Mouse (Mus musculus): ENCODE data around the gene Slc25a44.

The Slc25a44 gene

DNA sequence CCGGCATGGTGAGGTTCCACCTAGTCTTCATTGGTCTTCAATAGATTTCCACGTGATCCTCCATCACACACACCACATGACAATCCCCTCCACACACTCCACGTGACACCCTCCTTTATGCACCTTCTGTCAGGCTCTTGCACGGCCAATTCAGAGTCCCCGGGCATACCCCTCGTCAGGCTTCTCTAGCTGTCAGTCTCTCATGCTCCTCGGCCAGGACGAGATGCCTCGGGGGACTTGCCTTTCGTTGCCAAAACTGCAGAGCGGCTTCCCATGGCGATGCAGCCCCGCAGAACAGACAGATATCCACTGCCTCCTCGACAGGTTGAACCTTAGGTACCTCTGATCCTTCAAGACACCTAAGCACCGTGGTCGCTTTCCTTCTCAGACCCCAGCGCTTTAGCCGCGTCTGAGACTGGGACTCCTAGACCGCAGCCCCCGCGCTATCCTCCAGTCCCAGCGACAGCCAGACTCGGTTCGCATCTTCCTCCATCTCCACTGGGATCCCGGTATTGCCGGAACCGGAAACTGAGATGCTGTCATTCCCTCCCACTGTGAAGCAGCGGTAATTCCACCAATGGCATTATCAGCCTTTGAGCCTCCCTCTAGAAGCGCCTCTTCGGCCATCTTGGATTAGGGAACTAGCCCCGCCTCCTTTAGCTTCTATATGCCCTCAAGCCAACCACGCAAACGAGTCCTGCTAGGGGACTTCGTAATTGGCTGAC, at the start of gene Slc25a44:
Gene Slc25a44, minus strand, starts transcription at position 535 of the 725 bp plus-strand sequence.
- DNase-seq (ENCODE audit: low spot score in 2 of 2) = peak; percentile 85 to 93

DNA sequence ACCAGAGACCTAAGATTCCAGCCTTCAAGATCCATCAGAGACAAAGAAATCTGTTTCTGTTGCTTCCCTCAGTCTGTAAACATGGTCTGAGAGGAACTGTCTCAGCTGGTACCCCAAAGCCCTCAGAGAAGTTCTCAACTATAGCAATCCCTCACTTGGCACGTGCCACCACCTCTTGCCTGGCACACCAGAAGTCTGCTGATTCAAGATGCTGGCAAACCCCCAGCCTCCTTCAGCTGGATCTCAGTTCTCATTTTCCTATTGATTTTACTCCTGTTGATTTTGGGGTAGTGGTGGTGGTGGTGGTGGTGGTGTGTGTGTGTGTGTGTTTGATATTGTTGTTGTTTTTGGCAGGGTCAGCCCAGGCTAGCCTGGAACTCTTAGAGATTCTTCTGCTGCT, 48.6 kb upstream of the Slc25a44 start:
- no peak for DNase-seq (ENCODE audit: low spot score in 2 of 2)

DNA sequence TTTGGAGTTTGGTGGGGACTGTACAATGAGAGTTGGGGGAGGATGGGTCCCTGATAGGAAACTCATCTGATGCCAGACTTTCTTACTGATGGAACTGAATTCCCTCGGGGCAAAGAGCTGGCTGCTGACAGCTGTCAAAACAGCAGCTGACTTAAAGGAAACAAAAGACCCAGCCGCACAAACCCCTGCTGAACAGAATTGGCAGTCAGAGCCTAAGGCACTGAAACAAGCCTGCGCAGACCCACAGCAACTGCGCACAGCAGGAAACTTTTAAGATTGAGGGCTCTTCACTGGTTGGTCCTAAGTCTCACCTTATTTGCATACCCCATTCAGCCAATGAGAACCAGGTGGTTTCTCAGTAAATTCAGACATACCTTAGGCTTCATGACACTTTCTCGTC, 48.1 kb upstream of the Slc25a44 start:
- DNase-seq (ENCODE audit: low spot score in 2 of 2) = no peak

DNA sequence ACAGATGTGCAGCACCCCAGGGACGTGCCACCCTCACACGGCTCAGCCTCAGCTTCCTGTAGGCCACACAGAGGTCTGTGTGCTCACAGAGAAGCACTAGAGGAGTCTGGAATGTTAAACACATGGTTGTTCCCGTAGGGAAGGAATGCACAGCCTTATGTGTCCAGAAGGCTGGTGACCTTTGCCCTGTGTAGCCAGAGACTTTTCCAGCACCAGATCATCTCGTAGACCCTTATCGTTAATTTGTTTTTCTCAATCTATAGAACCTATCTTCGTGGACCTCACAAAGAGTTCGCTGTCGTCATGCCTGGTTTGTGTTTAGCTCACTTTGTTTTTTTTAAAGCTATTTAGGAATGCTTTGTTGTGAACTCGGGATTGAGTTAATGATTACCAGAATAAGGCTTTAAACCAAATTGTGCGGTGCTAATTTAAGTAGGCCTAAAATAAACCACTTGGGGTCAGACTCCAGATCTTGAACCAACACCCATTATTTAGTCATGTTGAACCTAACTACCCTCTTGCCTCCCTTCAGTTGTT, 46.1 kb upstream of the Slc25a44 start:
- no peak for DNase-seq (ENCODE audit: low spot score in 2 of 2)

GRCm38 (mm10) chr3:88469466-88469865, 44.5 kb upstream of the Slc25a44 start:
- DNase-seq (ENCODE audit: low spot score in 2 of 2) = no peak

DNA sequence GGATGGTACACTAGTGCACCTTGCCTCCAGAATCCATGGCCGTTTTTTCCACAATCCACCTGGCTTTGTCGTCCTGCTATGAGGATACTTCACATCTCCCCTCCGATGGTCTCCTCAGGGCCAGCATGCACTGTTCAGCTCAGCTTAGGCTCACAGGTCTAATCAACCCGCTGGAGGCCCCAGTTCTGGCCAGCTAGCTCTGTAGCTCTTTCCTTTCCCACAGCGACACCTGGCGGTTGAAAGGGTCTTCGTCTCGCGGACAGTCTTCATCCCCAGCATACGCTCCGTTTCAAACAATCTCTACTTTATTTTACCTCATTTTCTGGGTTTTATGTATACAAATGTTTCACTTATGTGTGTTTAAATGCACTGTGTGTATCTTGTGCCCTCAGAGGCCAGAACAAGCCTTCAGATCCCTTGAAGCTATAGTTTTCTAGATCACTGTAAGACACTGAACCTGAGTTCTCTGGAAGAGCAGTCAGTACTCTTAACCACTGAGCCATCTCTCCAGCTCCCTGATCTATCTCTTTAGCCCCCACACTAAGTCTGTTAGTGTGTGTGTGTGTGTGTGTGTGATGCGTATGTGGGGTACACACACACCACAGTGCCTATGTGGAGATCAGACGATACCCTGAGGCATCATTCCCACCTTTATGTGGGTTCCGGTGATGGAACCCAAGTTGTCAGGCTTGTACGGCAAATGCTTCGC, 42.3 kb upstream of the Slc25a44 start:
- peak in 1 of 2 experiments; percentile 82 for DNase-seq (ENCODE audit: low spot score in 2 of 2)

DNA sequence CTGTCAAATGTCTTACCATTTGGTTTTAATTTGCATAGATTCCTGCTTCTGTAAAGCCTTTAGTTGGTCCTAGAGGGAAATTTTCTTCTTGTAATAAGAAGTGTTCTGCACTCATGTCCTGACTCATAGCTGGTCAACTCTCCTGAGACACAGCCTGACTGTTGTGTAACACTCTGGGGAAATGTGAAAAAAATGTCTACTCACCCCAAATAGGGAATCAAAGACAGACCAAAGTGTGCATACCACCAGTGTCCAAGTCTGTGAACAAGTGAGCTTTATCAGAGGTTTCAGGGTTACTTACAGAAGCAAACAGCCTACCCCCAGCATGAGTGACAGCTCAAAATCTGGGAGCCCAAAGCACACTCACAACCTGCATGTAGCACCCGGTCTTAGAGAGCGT, 40.2 kb upstream of the Slc25a44 start:
- no peak for DNase-seq (ENCODE audit: low spot score in 2 of 2)

- DNase-seq (ENCODE audit: low spot score in 2 of 2) = no peak
Measured at GRCm38 (mm10) chr3:88464425-88464824, 39.5 kb upstream of the Slc25a44 start.

- no peak for DNase-seq (ENCODE audit: low spot score in 2 of 2)
Measured at GRCm38 (mm10) chr3:88460983-88461696, 36.2 kb upstream of the Slc25a44 start, which contains the start of gene Sema4a. TSS of gene Sema4a (minus strand) at chr3:88461182.

DNA sequence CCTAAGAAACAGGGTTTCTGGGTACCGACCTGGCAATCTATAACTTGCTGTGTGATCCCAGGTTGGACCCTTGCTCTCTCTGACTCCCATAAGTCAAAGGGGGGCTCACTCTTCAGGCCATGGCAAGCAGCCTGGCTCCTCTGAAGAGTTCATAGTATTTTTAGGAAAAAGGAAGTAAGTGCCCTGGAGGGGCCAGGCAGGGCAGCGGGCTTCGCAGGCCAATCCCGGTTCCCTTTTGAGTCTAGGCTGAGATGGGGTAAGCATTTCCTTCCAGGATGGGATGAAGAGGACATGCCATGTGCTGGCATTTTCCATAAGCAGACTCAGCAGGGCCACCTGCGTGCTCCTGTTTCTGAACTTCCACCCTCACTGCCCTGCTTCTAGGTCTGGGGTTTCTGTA, 35.1 kb upstream of the Slc25a44 start:
- no peak for DNase-seq (ENCODE audit: low spot score in 2 of 2)

- DNase-seq (ENCODE audit: low spot score in 2 of 2) = peak in 1 of 2 experiments; percentile 47
Measured at GRCm38 (mm10) chr3:88458778-88459219, 33.9 kb upstream of the Slc25a44 start.

DNA sequence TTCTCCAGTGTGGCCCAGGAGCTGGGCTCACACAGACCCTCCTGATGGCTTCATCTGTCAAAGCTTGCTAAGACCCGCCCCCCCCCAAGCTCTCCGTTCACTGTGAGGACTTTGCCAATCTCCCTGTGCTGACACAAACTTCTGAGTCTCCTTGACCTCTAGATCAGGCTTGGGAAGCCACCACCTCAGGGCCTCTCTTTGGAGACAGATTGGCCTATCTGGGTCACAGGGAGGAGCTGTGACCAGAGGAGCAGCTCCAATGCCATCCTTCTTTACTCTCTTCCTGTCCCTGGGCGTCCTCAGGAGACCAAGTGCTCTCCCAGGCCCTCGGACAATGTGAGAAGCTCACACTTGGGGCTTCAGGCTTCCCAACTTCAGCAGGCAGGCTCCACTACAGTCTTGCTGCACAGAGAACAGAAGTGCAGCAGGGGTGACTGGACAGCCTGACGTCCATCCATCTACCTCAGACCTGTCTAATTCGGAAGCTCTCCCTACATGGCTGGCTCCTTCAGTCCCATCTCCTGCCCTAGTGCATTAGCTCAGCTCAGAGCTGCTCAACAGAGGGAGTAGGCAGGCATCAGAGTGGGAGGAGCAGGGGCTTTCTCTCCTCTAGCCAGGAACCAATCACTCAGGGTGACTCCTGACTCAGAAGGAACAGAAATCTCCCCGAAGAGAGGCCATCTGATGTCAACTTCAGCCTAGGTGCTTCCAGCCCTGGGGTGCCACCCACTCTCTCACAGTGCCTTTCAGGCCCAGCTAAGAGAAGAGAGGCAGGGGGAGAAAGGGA, 32.0 kb upstream of the Slc25a44 start:
- DNase-seq (ENCODE audit: low spot score in 2 of 2) = no peak

- DNase-seq (ENCODE audit: low spot score in 2 of 2) = no peak
Measured at GRCm38 (mm10) chr3:88456313-88456712, 31.4 kb upstream of the Slc25a44 start.

DNA sequence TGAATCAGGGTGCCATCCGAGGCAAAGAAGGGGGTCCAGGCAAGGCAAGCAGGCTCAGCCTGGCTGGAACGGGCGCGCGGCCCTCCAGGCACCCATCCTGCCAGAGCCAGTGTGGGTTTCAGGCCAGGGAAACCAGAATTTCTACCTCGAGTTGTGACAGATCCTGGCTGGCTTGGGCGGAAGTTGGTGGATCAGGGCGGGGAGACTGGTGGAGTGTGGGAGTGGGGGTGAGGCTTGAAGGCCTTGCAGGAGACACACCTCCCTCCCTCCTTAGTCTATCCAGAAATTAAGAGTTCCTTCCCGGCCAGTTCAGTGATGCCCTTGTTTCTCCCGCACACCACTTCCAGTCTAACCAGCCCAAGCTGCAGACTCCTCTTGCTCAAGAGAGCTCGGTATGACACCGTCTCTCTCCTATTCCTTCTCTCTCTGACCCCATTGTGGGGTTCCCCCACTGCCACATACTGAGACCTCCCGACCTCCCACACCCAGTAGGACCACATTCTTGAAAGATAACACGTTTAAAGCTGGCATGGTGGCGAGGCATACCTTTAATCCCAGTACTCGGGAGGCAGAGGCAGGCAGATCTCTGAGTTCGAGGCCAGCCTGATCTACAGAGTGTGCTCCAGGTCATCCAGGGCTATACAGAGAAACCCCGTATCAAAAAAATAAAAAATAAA, 30.8 kb upstream of the Slc25a44 start:
- no peak for DNase-seq (ENCODE audit: low spot score in 2 of 2)

DNA sequence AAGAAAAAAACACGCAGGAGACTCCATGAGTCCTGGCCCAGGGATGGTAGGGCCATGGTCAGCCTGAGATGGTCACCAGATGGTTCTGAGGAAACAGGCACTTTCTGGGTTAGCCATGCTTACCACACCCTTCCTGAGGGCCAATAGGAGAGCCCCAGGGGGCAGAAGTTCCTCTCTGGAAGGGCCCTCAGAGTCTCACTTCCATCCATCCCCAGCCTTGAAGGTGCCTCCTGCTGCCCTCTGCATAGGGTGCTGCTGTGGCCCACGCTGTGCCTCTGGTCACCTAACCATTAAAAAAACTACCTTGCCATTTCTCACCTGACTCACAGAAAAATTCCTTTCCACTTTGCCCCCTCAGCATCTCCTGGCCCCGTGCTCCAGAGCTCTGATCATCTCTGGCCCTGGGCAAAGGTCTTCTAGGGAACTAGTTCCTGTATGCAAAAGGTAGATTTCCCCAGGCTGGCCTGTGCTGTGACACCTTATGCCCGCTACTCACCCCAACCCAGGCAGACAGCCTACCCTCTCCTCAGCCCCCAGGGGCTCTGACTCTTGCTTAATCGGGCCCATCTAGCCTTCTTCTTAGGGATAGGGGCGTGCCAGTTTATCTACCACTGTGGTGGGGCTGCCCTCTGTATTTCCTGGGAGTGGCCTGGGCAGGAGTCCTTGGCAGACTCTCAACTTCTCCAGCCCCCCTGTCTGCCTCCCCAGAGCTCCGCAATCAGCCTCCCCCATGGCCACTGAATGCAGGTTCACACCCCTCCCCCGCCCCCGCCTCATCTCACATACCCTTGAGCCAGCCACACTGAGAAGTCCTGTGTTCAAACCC, 30.0 kb upstream of the Slc25a44 start:
- DNase-seq (ENCODE audit: low spot score in 2 of 2) = no peak

GRCm38 (mm10) chr3:88453986-88454385, 29.0 kb upstream of the Slc25a44 start:
- no peak for DNase-seq (ENCODE audit: low spot score in 2 of 2)

- DNase-seq (ENCODE audit: low spot score in 2 of 2) = no peak
Measured at GRCm38 (mm10) chr3:88453369-88453768, 28.4 kb upstream of the Slc25a44 start.

DNA sequence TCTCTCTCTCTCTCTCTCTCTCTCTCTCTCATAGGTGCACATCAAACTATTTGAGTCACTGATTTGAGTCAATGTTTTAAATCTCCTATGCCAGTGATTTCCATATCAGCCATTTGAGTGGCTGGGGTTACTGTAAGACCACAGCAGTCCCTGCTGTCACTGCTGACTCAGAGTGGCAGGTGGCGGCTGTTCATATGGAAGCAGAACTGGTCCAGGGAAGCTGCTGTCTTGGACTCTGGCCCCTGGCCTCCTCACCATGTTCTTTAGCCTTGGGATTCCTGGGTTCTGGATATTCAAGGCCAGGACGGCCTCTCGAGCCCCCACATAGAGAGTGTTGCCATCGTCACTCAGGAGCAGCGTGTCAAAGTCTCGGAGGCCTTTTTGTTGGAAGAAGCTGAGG, 27.8 kb upstream of the Slc25a44 start:
- DNase-seq (ENCODE audit: low spot score in 2 of 2) = no peak

DNA sequence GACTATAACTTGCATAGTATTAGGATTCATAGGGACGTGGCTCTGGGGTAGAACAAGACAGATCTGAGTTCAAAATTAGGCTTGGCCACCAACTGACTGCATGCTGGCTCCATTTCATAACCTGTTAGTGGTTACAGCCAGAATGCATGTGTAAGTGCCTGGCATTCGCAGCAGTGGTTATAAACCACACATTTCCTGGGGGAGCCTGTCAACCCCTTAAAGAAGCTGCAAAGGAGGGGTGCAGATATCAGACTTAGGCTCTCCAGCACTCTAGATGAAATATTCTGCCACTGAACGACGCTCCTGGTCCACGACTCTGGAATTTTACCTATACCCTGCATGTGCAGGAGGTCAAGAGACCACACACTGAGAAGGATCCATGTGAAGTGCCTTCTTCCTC, 27.3 kb upstream of the Slc25a44 start:
- DNase-seq (ENCODE audit: low spot score in 2 of 2) = no peak

Data from frontal cortex, postnatal 14 days (tissue).